Mouse (Mus musculus): ENCODE data around the gene Bhlhe41. TPM values are rescaled to one million over a fixed set of nuclear protein-coding genes. Genes with fewer than 3 reads are reported as not detected.
A peak's percentile ranks its signal among the peaks of the same experiment; 100 is the strongest.

Gene Bhlhe41
- polyA plus RNA-seq, 1 experiment from 2014 or later, result 4.2 TPM

DNA sequence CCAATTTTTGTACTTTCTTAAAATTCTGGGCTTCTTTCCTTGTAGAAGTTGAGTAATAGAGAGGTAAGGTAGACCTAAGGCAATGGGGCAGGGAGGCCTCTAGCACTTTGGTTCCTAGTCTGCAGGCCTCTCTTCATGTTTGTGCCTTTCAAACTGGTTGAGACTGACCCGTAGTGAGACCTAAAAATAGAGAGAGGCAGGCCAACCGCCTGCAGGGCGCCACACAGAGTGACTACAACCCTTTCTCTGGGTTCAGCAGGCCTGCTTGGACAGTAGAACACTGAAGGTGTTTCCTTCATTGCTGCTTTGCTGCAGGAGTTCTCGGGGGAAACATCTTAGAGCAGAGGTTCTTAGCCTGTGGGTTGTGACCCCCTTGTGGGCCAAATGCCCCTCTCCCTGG, 5.6 kb upstream of the Bhlhe41 start:
- no peak overlapping the region for H3K9ac ChIP-seq
- 61% methylated on average over 4 of the region's 4 CpGs for WGBS
- H3K4me1 ChIP-seq, result peaks cover 4% of the 10 kb centered on the region
- H3K4me2 ChIP-seq (replicated peaks), result no peak overlapping the region
- H3K9me3 ChIP-seq (replicated peaks), result no peaks in the 10 kb centered on the region
- no peak for ATAC-seq (ENCODE audit: insufficient number of reproducible peaks, low FRiP score, low TSS enrichment, low read depth)
- no peak overlapping the region for H3K27ac ChIP-seq (replicated peaks)
- no peak overlapping the region for H3K4me3 ChIP-seq (replicated peaks)
- peaks cover 20% of the 10 kb centered on the region for H3K27me3 ChIP-seq
- no peaks in the 10 kb centered on the region for H3K36me3 ChIP-seq

DNA sequence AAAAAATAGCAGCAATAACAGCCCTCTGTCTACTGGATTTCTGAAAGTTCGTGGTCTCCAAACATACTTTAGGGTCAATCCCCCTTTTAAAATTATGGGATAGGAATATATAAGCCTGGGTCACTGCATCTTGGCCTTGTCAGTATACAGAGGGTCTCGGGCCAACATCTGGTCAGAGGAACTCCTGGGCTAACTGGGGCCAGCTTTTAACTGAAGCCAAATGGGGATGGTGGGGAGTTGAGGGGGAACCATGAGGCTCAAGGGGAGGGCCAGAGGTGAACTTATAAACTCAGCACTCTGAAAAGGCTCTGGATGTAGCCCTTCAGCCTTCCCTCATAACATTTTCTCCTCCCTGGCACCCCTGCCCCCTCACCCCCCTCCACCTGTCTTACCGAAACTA, 1.8 kb upstream of the Bhlhe41 start:
- Histone ChIP-seq H3K36me3 (no peaks in the 10 kb centered on the region), H3K27me3 (peaks cover 58% of the 10 kb centered on the region), H3K27ac (replicated peaks) (no peak overlapping the region), H3K9ac (no peak overlapping the region), H3K4me2 (replicated peaks) (peak overlapping the region; percentile 100; the same call in 1 of the 2 replicates), H3K4me3 (replicated peaks) (peak overlapping the region; percentile 60; the same call in 1 of the 2 replicates), H3K4me1 (peaks cover 35% of the 10 kb centered on the region), H3K9me3 (replicated peaks) (no peaks in the 10 kb centered on the region)
- ATAC-seq (ENCODE audit: insufficient number of reproducible peaks, low FRiP score, low TSS enrichment, low read depth), result no peak
- 55% methylated on average over 3 of the region's 3 CpGs for WGBS

- no peaks in the 10 kb centered on the region for H3K9me3 ChIP-seq (replicated peaks)
- peak overlapping the region; percentile 29 for H3K9ac ChIP-seq
- WGBS, result under 1% methylated on average over 69 of the region's 69 CpGs
- peak; percentile 83 for ATAC-seq (ENCODE audit: insufficient number of reproducible peaks, low FRiP score, low TSS enrichment, low read depth)
- peaks cover 59% of the 10 kb centered on the region for H3K27me3 ChIP-seq
- H3K4me3 ChIP-seq (replicated peaks), result peak overlapping the region; percentile 60
- H3K36me3 ChIP-seq, result no peaks in the 10 kb centered on the region
- peak overlapping the region; percentile 100 for H3K4me2 ChIP-seq (replicated peaks)
- H3K4me1 ChIP-seq, result peaks cover 35% of the 10 kb centered on the region
- H3K27ac ChIP-seq (replicated peaks), result peak overlapping the region; percentile 51; the same call in 1 of the 2 replicates
Observed at GRCm38 (mm10) chr6:145865886-145866851, 811 bp upstream of the Bhlhe41 start.

GRCm38 (mm10) chr6:145864171-145864570, 1.2 kb downstream of the Bhlhe41 start:
- Histone ChIP-seq H3K36me3 (no peaks in the 10 kb centered on the region), H3K4me1 (peaks cover 35% of the 10 kb centered on the region), H3K27ac (replicated peaks) (no peak overlapping the region), H3K27me3 (peaks cover 59% of the 10 kb centered on the region), H3K9me3 (replicated peaks) (no peaks in the 10 kb centered on the region), H3K9ac (no peak overlapping the region), H3K4me3 (replicated peaks) (peak overlapping the region; percentile 60), H3K4me2 (replicated peaks) (peak overlapping the region; percentile 100)
- 2% methylated on average over 8 of the region's 8 CpGs for WGBS
- ATAC-seq (ENCODE audit: insufficient number of reproducible peaks, low FRiP score, low TSS enrichment, low read depth), result no peak

DNA sequence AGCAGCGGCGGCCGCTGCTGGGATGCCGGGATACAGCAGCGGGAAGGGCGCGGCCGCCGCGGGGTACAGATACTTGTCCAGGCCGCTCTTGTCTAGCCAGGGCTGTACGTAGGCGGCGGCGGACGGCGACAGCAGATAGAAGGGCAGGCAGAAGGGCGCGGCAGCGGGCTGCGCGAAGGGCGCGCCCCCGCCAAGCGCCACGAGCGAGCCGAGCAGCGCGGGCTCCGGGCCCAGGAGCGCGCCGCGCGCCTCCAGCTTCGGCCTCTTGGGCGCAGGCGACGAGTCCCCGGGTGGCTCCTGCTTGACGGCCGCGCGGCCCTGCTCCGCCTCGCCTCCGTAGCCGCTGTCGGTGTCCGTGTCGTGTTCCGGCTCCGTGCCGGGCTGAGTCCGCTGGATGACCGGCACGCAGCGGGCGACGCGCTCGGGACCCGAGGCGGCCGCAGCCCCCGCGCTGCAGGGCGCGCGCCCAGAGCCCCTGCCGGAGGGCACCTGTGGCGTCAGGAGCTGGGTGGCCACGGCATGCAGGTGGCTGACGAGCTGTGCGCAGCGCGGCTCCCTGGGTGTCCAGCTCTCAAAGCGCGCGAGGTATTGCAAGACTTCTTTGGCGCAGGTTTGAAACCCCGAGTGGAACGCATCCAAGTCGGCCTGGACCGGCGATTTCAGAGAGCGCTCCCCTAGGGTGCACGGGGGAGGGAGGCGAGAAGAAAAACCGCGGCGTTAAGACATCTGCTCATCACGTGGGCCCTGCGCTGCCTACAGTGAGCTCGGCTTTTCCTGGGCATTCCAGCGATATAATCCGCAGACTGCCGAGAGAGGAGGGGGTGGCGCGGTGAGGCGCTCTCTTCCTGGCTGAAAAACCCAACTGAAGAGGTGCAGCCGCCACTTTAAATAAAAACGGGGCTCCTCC, 2.0 kb downstream of the Bhlhe41 start:
- Histone ChIP-seq H3K27ac (replicated peaks) (no peak overlapping the region), H3K4me2 (replicated peaks) (peak overlapping the region; percentile 100), H3K9ac (peak overlapping the region; percentile 39), H3K4me1 (peaks cover 35% of the 10 kb centered on the region), H3K27me3 (peaks cover 59% of the 10 kb centered on the region), H3K36me3 (no peaks in the 10 kb centered on the region), H3K4me3 (replicated peaks) (peak overlapping the region; percentile 60), H3K9me3 (replicated peaks) (no peaks in the 10 kb centered on the region)
- WGBS, result under 1% methylated on average over 99 of the region's 105 CpGs
- ATAC-seq (ENCODE audit: insufficient number of reproducible peaks, low FRiP score, low TSS enrichment, low read depth), result peak; percentile 54; the same call in 1 of the 2 replicates

DNA sequence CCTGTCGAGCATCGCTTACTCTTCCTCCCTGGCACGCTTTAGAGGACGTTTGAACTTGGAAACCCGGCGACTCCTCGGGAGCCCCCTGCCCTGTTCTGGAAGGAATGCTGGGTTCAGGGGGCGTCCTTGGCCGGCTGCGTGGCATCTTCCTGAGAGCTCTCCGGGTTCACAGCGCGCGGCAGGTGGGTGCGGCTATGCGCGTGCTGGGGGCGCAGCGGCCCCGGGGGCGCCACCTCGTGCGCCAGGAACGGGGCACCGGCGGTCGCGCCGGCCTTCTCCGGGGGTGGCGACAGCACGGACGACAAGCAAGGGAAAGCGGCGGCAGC, 2.7 kb downstream of the Bhlhe41 start:
- H3K27me3 ChIP-seq, result peaks cover 55% of the 10 kb centered on the region
- WGBS, result 1% methylated on average over 35 of the region's 35 CpGs
- ATAC-seq (ENCODE audit: insufficient number of reproducible peaks, low FRiP score, low TSS enrichment, low read depth), result no peak

GRCm38 (mm10) chr6:145862321-145862720, 3.0 kb downstream of the Bhlhe41 start:
- no peak overlapping the region for H3K27ac ChIP-seq (replicated peaks)
- peak overlapping the region; percentile 39; the same call in 1 of the 2 replicates for H3K9ac ChIP-seq

More for the DNA sequence above, 2.7 kb downstream of the Bhlhe41 start:
- peak overlapping the region; percentile 100 for H3K4me2 ChIP-seq (replicated peaks)
- peaks cover 35% of the 10 kb centered on the region for H3K4me1 ChIP-seq
- H3K27ac ChIP-seq (replicated peaks), result no peak overlapping the region
- H3K4me3 ChIP-seq (replicated peaks), result peak overlapping the region; percentile 60
- H3K36me3 ChIP-seq, result no peaks in the 10 kb centered on the region
- peak overlapping the region; percentile 39; the same call in 1 of the 2 replicates for H3K9ac ChIP-seq
- no peaks in the 10 kb centered on the region for H3K9me3 ChIP-seq (replicated peaks)

GRCm38 (mm10) chr6:145861462-145862227, 3.7 kb downstream of the Bhlhe41 start:
- Histone ChIP-seq H3K27ac (replicated peaks) (no peak overlapping the region), H3K27me3 (peaks cover 46% of the 10 kb centered on the region), H3K4me1 (peaks cover 35% of the 10 kb centered on the region), H3K36me3 (no peaks in the 10 kb centered on the region), H3K9ac (no peak overlapping the region), H3K9me3 (replicated peaks) (no peaks in the 10 kb centered on the region), H3K4me3 (replicated peaks) (0 out of 2 replicates have a peak overlapping the region, but pooled peaks have one; percentile 60), H3K4me2 (replicated peaks) (no peak overlapping the region)
- WGBS, result 77% methylated on average over 9 of the region's 9 CpGs
- no peak for ATAC-seq (ENCODE audit: insufficient number of reproducible peaks, low FRiP score, low TSS enrichment, low read depth)

More at GRCm38 (mm10) chr6:145862321-145862720, 3.0 kb downstream of the Bhlhe41 start:
- no peak for ATAC-seq (ENCODE audit: insufficient number of reproducible peaks, low FRiP score, low TSS enrichment, low read depth)
- H3K4me1 ChIP-seq, result peaks cover 35% of the 10 kb centered on the region
- no peaks in the 10 kb centered on the region for H3K36me3 ChIP-seq
- H3K4me3 ChIP-seq (replicated peaks), result peak overlapping the region; percentile 60
- peak overlapping the region; percentile 100 for H3K4me2 ChIP-seq (replicated peaks)
- no peaks in the 10 kb centered on the region for H3K9me3 ChIP-seq (replicated peaks)
- 22% methylated on average over 4 of the region's 4 CpGs for WGBS
- peaks cover 52% of the 10 kb centered on the region for H3K27me3 ChIP-seq

DNA sequence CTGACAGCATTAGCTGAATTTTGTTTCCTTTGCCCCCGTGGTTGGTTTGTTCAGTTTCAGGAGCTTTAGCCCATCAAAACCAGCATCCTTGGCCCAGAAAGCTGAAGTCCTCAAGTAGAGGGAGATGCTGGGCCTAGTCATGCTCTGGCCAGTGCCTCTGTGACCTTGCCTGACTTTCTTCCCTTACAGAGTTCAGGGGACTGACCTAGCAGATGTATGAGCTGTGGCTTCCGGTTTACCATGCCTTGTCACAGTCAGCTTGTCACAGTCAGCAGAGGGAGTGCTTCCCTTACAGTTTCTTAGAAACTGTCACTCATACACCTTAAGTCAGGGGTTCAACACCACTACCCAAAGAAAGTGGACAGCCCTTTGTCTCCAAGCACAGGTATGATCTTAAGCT, 5.0 kb downstream of the Bhlhe41 start:
- Histone ChIP-seq H3K9ac (no peak overlapping the region), H3K9me3 (replicated peaks) (no peaks in the 10 kb centered on the region), H3K4me2 (replicated peaks) (no peak overlapping the region), H3K36me3 (no peaks in the 10 kb centered on the region), H3K4me3 (replicated peaks) (no peak overlapping the region), H3K27me3 (peaks cover 33% of the 10 kb centered on the region), H3K4me1 (peaks cover 35% of the 10 kb centered on the region), H3K27ac (replicated peaks) (no peak overlapping the region)
- WGBS, result 60% methylated on average over 2 of the region's 2 CpGs
- no peak for ATAC-seq (ENCODE audit: insufficient number of reproducible peaks, low FRiP score, low TSS enrichment, low read depth)

GRCm38 (mm10) chr6:145858414-145858813, 6.9 kb downstream of the Bhlhe41 start:
- no peak overlapping the region for H3K27ac ChIP-seq (replicated peaks)
- H3K4me3 ChIP-seq (replicated peaks), result no peak overlapping the region
- ATAC-seq (ENCODE audit: insufficient number of reproducible peaks, low FRiP score, low TSS enrichment, low read depth), result no peak
- H3K9ac ChIP-seq, result no peak overlapping the region
- no peaks in the 10 kb centered on the region for H3K9me3 ChIP-seq (replicated peaks)
- H3K36me3 ChIP-seq, result no peaks in the 10 kb centered on the region
- peaks cover 14% of the 10 kb centered on the region for H3K27me3 ChIP-seq
- H3K4me2 ChIP-seq (replicated peaks), result no peak overlapping the region
- peaks cover 26% of the 10 kb centered on the region for H3K4me1 ChIP-seq
- WGBS, result 70% methylated on average over 8 of the region's 8 CpGs

Measured in embryonic facial prominence, embryonic 15.5 days (tissue).